Mouse (Mus musculus): Measurements from ENCODE around the gene Vasp.

DNA sequence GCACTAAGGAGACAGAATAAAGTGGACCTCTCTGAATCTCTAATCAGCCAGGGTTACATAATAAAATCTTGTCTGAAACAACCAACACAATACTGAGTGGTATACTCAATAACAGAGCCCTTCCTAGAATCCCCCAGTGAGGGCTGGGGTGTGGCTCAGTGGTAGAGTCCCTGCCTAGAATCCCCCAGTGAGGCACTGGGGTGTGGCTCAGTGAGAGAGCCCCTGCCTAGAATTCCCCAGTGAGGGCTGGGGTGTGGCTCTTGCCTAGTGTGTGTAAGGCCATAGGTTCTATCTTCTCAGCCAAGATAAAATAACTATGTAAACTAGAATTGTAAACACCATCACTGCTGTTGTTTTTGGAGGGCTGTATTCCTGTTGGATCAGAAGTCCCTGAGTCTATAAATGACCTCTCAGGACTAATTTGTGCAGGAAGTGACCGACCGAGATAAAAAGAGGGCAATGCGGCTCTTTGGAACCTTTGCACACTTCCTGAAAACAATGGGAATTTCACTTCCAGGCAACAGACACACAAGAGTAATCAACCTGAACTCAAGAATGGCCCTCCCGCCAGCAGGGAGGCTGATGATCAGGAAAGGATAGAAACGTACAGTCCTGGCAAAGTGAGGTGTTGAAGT is 60.5 kb downstream of the Vasp start:
- TF ChIP-seq HCFC1 (IDR thresholded peaks at IDR 0.05; ENCODE audit: borderline replicate concordance, insufficient read depth, low read length) = no peak
- no peak for TF ChIP-seq ZNF384 (IDR thresholded peaks at IDR 0.05; ENCODE audit: low read depth, low read length)
- no peak for TF ChIP-seq CHD2 (IDR thresholded peaks at IDR 0.05; ENCODE audit: low read depth, low read length)

Measured in ES-E14 (cell line).